Mouse (Mus musculus) megakaryocyte, embryonic 14.5 days (primary cell): Measurements from ENCODE around the gene Depp1.

ENCODE experiments used
- FLI1 ChIP-seq: IDR thresholded peaks from 2 replicates; pipeline ENCODE4 v1.6.1; 2012; ENCODE audit warnings: low read length, inconsistent platforms, mixed read lengths
- GATA1 ChIP-seq: IDR thresholded peaks from 3 replicates; pipeline ENCODE4 v1.6.1; 2012; ENCODE audit warnings: mixed read lengths, low read length, inconsistent platforms, borderline replicate concordance

DNA sequence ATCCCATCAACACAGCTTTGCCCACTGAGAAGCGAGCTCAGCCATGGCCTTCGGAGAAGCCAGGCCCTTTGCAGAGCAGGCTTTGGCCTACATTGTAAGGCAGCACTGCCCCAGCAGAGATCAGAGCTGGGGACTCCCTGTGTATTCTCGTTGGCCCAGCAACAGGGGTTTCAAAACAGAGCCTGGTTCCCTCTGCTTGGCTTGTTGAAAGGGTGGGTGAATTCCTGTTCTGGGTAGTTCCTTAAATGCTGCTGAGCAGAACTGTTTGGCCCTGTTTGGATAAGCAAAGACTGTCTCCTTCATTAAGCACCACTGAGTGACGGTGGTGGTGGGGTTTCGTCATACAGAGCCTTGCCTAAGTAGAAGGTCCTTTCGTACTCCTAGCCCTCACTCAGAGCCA, 13.6 kb downstream of the Depp1 start:
- TF ChIP-seq FLI1 (no peak), GATA1 (no peak)
